Mouse (Mus musculus): ENCODE measurements around the gene Bcor. TPM values are rescaled to one million over a fixed set of nuclear protein-coding genes. Genes with fewer than 3 reads are reported as not detected.

Gene Bcor
- polyA plus RNA-seq, 1 experiment from 2014 or later = 17.5 TPM

DNA sequence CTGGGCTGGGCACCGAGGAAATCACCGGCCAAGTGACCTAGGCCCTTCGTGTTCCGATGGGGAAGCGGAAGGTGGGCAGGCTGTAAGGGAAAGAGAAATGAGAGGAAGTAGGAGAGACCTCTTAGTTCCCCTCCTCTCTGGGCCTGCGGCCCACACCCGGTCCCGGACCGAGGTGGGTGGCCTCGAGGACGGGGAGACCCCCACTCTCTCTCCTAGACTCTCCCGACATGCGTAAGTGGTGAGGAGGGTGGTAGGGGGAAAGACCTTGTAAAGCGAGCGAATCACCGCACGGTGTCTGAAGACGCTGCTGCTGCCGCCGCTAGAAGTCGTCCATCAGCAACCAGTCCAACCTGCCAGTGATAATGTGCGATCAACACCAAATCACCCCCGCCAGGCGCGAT lies 23.0 kb downstream of the Bcor start:
- ATAC-seq = 0 out of 2 replicates have a peak, but pooled peaks have one; percentile 5
- DNase-seq (ENCODE audit: low spot score) = no peak
- Histone ChIP-seq H3K4me2 (ENCODE audit: low read length) (peak overlapping the region; percentile 70), H3K36me3 (ENCODE audit: control insufficient read depth, insufficient read depth, low read length) (no peaks in the 10 kb centered on the region), H3K4me1 (ENCODE audit: control insufficient read depth, insufficient read depth, low read length) (0 out of 2 replicates have a peak, but pooled peaks cover 3% of the 10 kb centered on the region), H3K4me3 (ENCODE audit: low read depth, low read length) (peak overlapping the region; percentile 31), H3K27me3 (replicated peaks; ENCODE audit: control insufficient read depth, insufficient read depth, low read length) (peaks cover 33% of the 10 kb centered on the region), H3K9me3 (replicated peaks; ENCODE audit: control insufficient read depth, low read length) (no peaks in the 10 kb centered on the region), H3K27ac (ENCODE audit: low read depth, low read length) (peak overlapping the region; percentile 90; the same call in 1 of the 2 replicates), H3K9ac (ENCODE audit: low read length) (peak overlapping the region; percentile 58)
- WGBS = 8% methylated on average over 25 of the region's 25 CpGs

DNA sequence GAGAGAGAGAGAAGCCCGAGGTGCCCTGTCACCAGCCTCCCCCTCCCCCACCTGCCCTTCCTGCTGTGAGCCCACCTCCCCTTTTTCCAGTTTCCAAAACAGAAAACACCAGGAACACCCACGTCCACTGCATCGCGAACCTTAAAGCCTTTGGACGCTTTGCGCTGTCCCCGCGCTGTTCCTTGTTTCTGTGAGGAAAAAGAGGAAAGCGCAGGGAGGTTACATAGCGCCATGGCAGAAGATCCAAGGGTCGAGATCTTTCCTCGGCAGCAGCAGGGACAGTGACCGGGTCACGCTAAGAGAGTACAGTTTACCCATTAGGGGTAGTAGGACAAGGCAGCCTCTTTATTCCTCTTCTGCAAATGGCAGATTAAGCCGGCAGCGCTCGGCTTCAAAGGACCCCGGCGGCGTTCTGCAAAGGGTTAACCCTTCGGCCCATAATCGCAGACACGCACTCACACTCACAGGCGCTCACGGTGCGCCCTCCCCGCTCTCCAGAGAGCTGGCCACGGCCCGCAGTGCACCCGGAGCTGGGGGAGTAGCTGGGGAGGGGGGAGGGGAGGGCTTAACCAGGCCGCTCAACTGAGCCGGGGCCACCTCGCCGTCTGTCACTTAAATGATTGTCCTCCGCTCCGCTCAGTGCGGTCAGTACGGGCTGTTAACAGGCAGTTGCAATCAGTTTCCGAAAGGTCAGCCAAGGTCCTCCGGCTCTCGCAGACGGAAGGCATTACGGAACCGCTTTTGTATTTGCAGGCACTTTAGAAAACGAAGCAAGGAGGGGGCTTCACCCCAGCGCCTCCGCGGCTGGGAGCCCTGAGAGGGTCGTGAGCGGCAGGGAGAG lies 23.7 kb downstream of the Bcor start:
- Histone ChIP-seq H3K4me1 (ENCODE audit: control insufficient read depth, insufficient read depth, low read length) (0 out of 2 replicates have a peak, but pooled peaks cover 3% of the 10 kb centered on the region), H3K27me3 (replicated peaks; ENCODE audit: control insufficient read depth, insufficient read depth, low read length) (peaks cover 33% of the 10 kb centered on the region), H3K9me3 (replicated peaks; ENCODE audit: control insufficient read depth, low read length) (no peaks in the 10 kb centered on the region), H3K9ac (ENCODE audit: low read length) (peak overlapping the region; percentile 58), H3K36me3 (ENCODE audit: control insufficient read depth, insufficient read depth, low read length) (no peaks in the 10 kb centered on the region), H3K4me2 (ENCODE audit: low read length) (peak overlapping the region; percentile 70), H3K4me3 (ENCODE audit: low read depth, low read length) (peak overlapping the region; percentile 31), H3K27ac (ENCODE audit: low read depth, low read length) (peak overlapping the region; percentile 90)
- WGBS = 4% methylated on average over 48 of the region's 50 CpGs
- DNase-seq (ENCODE audit: low spot score) = peak; percentile 48
- 0 out of 2 replicates have a peak, but pooled peaks have one; percentile 10 for ATAC-seq

DNA sequence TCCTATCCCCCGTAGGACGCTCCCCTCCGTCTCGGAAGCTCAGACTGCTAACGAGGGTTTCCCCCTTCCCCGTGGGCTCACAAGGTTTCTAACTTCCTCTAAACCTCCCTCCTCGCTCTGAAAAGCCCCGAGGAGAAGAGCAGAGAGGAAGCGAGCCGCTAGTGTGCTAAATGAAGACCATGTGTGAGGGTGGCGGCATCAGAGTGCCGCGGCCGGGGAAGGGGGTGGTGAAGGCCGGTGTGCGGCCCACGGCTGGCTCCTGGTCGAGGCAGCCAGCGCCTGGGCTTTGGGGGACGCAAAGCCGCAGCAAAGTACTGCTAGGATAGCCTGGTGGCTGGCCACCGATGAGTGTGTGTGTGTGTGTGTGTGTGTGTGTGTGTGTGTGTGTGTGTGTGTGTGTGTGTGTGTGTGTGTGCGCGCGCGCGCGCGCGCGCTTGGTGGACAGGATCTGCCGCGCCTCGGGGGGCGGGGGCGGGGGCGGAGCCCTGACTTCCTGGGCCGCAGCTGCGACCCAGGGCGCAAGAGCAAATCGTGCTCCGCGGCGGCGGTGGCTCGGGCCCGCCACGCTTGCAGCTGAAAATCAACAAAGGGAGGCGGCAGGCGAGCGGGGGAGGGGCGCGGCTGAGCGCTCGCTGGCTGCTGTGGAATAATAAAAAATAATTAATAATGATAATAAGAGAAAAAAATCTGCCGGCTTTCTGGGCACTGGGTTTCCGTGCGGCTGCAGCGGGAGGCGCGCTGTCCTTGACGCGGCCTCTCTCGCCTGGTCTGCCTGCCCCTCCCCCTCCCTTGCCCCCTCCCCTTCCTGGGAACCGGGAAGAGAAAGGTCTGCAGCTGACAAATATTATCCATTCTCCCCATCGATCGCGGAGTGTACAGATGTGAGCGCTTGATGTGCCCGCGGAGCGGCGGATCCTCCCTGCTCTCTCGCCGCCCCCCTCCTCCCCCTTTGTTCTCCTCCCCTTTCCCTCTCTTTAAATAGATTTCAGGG lies 24.7 kb downstream of the Bcor start:
- peak overlapping the region; percentile 90 for H3K27ac ChIP-seq (ENCODE audit: low read depth, low read length)
- peak overlapping the region; percentile 31 for H3K4me3 ChIP-seq (ENCODE audit: low read depth, low read length)
- peak; percentile 81 for DNase-seq (ENCODE audit: low spot score)
- H3K4me1 ChIP-seq (ENCODE audit: control insufficient read depth, insufficient read depth, low read length) = 0 out of 2 replicates have a peak, but pooled peaks cover 3% of the 10 kb centered on the region
- H3K4me2 ChIP-seq (ENCODE audit: low read length) = peak overlapping the region; percentile 70
- WGBS = 7% methylated on average over 59 of the region's 75 CpGs
- no peaks in the 10 kb centered on the region for H3K9me3 ChIP-seq (replicated peaks; ENCODE audit: control insufficient read depth, low read length)
- ATAC-seq = peak; percentile 70
- no peaks in the 10 kb centered on the region for H3K36me3 ChIP-seq (ENCODE audit: control insufficient read depth, insufficient read depth, low read length)
- peaks cover 33% of the 10 kb centered on the region for H3K27me3 ChIP-seq (replicated peaks; ENCODE audit: control insufficient read depth, insufficient read depth, low read length)
- H3K9ac ChIP-seq (ENCODE audit: low read length) = peak overlapping the region; percentile 58

DNA sequence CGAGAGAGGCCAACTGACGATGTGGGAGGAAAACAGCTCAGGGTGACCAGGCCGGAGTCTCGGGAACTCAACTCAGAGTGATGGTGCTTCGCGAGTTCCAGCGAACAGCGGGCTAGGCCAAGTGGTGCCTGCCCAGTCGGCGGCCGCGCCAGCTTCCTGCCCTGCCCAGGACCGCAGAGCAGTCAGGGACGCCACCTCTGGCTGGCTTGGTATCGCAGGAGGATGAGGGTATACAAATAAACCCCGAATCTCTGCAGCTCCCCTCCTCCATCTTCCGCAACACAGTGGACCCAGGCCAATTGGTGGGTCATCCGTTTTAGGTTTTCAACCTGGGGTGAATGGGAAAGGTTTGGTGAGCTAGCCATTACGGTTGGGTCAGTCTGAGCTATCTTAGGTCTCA lies 25.6 kb downstream of the Bcor start:
- DNase-seq (ENCODE audit: low spot score) (no peak), ATAC-seq (no peak)
- peaks cover 3% of the 10 kb centered on the region; the same call in 1 of the 2 replicates for H3K4me1 ChIP-seq (ENCODE audit: control insufficient read depth, insufficient read depth, low read length)
- WGBS = 11% methylated on average over 19 of the region's 19 CpGs
- H3K9ac ChIP-seq (ENCODE audit: low read length) = no peak overlapping the region
- H3K4me3 ChIP-seq (ENCODE audit: low read depth, low read length) = peak overlapping the region; percentile 31; the same call in 1 of the 2 replicates
- H3K4me2 ChIP-seq (ENCODE audit: low read length) = peak overlapping the region; percentile 70
- H3K27ac ChIP-seq (ENCODE audit: low read depth, low read length) = peak overlapping the region; percentile 90; the same call in 1 of the 2 replicates
- no peaks in the 10 kb centered on the region for H3K36me3 ChIP-seq (ENCODE audit: control insufficient read depth, insufficient read depth, low read length)
- peaks cover 31% of the 10 kb centered on the region for H3K27me3 ChIP-seq (replicated peaks; ENCODE audit: control insufficient read depth, insufficient read depth, low read length)
- no peaks in the 10 kb centered on the region for H3K9me3 ChIP-seq (replicated peaks; ENCODE audit: control insufficient read depth, low read length)

- Histone ChIP-seq H3K4me1 (ENCODE audit: control insufficient read depth, insufficient read depth, low read length) (peaks cover 3% of the 10 kb centered on the region; the same call in 1 of the 2 replicates), H3K9ac (ENCODE audit: low read length) (peak overlapping the region; percentile 47; the same call in 1 of the 2 replicates), H3K4me2 (ENCODE audit: low read length) (peak overlapping the region; percentile 70), H3K27ac (ENCODE audit: low read depth, low read length) (no peak overlapping the region), H3K9me3 (replicated peaks; ENCODE audit: control insufficient read depth, low read length) (no peaks in the 10 kb centered on the region), H3K36me3 (ENCODE audit: control insufficient read depth, insufficient read depth, low read length) (no peaks in the 10 kb centered on the region), H3K4me3 (ENCODE audit: low read depth, low read length) (peak overlapping the region; percentile 21), H3K27me3 (replicated peaks; ENCODE audit: control insufficient read depth, insufficient read depth, low read length) (peaks cover 27% of the 10 kb centered on the region)
- no peak for ATAC-seq
- DNase-seq (ENCODE audit: low spot score) = no peak
- WGBS = 7% methylated on average over 20 of the region's 21 CpGs
Measured at GRCm38 (mm10) chrX:12133836-12134431, 26.2 kb downstream of the Bcor start.

- peak; percentile 19 for ATAC-seq
- Histone ChIP-seq H3K4me2 (ENCODE audit: low read length) (peak overlapping the region; percentile 70), H3K4me1 (ENCODE audit: control insufficient read depth, insufficient read depth, low read length) (peaks cover 3% of the 10 kb centered on the region; the same call in 1 of the 2 replicates), H3K4me3 (ENCODE audit: low read depth, low read length) (peak overlapping the region; percentile 21), H3K27me3 (replicated peaks; ENCODE audit: control insufficient read depth, insufficient read depth, low read length) (peaks cover 24% of the 10 kb centered on the region), H3K27ac (ENCODE audit: low read depth, low read length) (peak overlapping the region; percentile 21; the same call in 1 of the 2 replicates), H3K9ac (ENCODE audit: low read length) (peak overlapping the region; percentile 47), H3K36me3 (ENCODE audit: control insufficient read depth, insufficient read depth, low read length) (no peaks in the 10 kb centered on the region), H3K9me3 (replicated peaks; ENCODE audit: control insufficient read depth, low read length) (no peaks in the 10 kb centered on the region)
- WGBS = 7% methylated on average over 45 of the region's 49 CpGs
- peak; percentile 60 for DNase-seq (ENCODE audit: low spot score)
Measured at GRCm38 (mm10) chrX:12133178-12133835, 26.8 kb downstream of the Bcor start.

DNA sequence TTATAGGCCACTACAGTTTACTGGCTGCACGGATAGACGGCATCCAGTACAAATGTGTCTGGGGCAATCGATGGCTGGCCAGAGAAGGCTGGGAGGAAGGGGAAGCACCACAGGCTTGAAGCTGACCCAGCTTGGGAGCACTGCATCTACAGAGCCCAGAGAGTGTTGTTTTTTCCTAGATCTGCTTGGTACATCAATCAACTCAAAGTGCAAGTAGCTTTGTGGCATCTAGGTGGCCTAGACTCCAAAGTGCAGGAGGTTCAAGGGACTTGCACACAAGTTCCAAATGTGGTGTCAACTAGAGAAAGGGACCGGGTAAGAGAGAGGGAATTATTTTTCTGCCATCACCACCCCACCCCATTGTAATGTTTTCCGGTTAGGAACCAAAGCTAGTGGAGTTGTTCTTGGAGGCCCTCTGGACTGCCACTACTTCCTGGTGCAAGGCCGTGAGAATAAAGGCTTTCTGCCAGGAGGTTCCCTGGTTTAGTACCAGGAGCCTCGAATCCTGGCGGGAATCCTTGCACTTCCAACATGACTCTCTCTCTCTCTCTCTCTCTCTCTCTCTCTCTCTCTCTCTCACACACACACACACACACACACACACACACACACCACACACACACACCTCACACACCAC lies 27.5 kb downstream of the Bcor start:
- DNase-seq (ENCODE audit: low spot score) (no peak), ATAC-seq (no peak)
- WGBS = 38% methylated on average over 8 of the region's 8 CpGs
- no peaks in the 10 kb centered on the region for H3K36me3 ChIP-seq (ENCODE audit: control insufficient read depth, insufficient read depth, low read length)
- H3K4me2 ChIP-seq (ENCODE audit: low read length) = no peak overlapping the region; the same call in 1 of the 2 replicates
- no peak overlapping the region for H3K4me3 ChIP-seq (ENCODE audit: low read depth, low read length)
- H3K4me1 ChIP-seq (ENCODE audit: control insufficient read depth, insufficient read depth, low read length) = peaks cover 3% of the 10 kb centered on the region; the same call in 1 of the 2 replicates
- peak overlapping the region; percentile 21; the same call in 1 of the 2 replicates for H3K27ac ChIP-seq (ENCODE audit: low read depth, low read length)
- H3K9ac ChIP-seq (ENCODE audit: low read length) = no peak overlapping the region
- peaks cover 18% of the 10 kb centered on the region for H3K27me3 ChIP-seq (replicated peaks; ENCODE audit: control insufficient read depth, insufficient read depth, low read length)
- no peaks in the 10 kb centered on the region for H3K9me3 ChIP-seq (replicated peaks; ENCODE audit: control insufficient read depth, low read length)
